Mouse (Mus musculus) bone marrow, adult 2 months (tissue): ENCODE data around the gene Cntn1. TPM values are rescaled to one million over a fixed set of nuclear protein-coding genes. Genes with fewer than 3 reads are reported as not detected.

Experiments
- H3K27ac ChIP-seq: fragments of 200-500 bp; 2 replicates; pipeline ENCODE4 v1.5.1; 2012; ENCODE audit warnings: low read depth, mild to moderate bottlenecking, control low read depth, inconsistent platforms, low read length; ENCODE audit not compliant: control insufficient read depth, poor library complexity, insufficient read depth
- H3K4me1 ChIP-seq: fragments of 200-500 bp; 2 replicates; pipeline ENCODE4 v1.6.1; 2011; ENCODE audit warnings: low read length; ENCODE audit not compliant: control insufficient read depth, insufficient read depth
- H3K4me3 ChIP-seq: fragments of 200-500 bp; replicated peaks from 2 replicates; pipeline ENCODE3; 2011; ENCODE audit warnings: mild to moderate bottlenecking, low read depth, low read length, control low read depth; ENCODE audit not compliant: control insufficient read depth
- CTCF ChIP-seq: fragments of 200-500 bp; IDR thresholded peaks from 2 replicates; pipeline ENCODE4 v1.5.1; 2011; ENCODE audit warnings: low read length, control low read depth; ENCODE audit not compliant: control insufficient read depth, insufficient read depth
- POLR2A ChIP-seq: fragments of 200-500 bp; IDR thresholded peaks from 2 replicates; pipeline ENCODE4 v1.6.1; 2011; ENCODE audit warnings: low read depth, mild to moderate bottlenecking, control low read depth, low read length, borderline replicate concordance; ENCODE audit not compliant: control insufficient read depth
- WGBS: fragments of 180-500 bp; shearing (Covaris S2); methylation state at CpG from one replicate; pipeline ENCODE4 v1.1.7; 2018; 5-methylcytosine and 5-hydroxymethylcytosine counted together
- polyA plus RNA-seq: library from polyadenylated mRNA; stranded (reverse); fragments of >200 nt; gene quantifications from 2 replicates; pipeline ENCODE4 v1.2.4, GENCODE M21; 2011; ENCODE audit warnings: low replicate concordance; ENCODE audit not compliant: missing spikeins, insufficient read depth, insufficient read length

Gene Cntn1
- polyA plus RNA-seq, 1 experiment: not detected

- H3K27ac ChIP-seq: no peak overlapping the region
- TF ChIP-seq POLR2A: no peak
- no peak for TF ChIP-seq CTCF
- WGBS: 64% methylated on average over 10 of the region's 10 CpGs
These were observed 109.8 kb downstream of the Cntn1 start for GRCm38 (mm10) chr15:92160855-92161162.

GRCm38 (mm10) chr15:92161163-92162025 is 110.4 kb downstream of the Cntn1 start:
- TF ChIP-seq POLR2A (no peak), CTCF (no peak)

More at GRCm38 (mm10) chr15:92160855-92161162, 109.8 kb downstream of the Cntn1 start:
- H3K4me3 ChIP-seq: no peak overlapping the region
- H3K4me1 ChIP-seq: no peaks in the 10 kb centered on the region

GRCm38 (mm10) chr15:92162835-92163234 is 111.9 kb downstream of the Cntn1 start:
- 64% methylated on average over 4 of the region's 4 CpGs for WGBS

More at GRCm38 (mm10) chr15:92161163-92162025, 110.4 kb downstream of the Cntn1 start:
- no peak overlapping the region for H3K4me3 ChIP-seq
- no peaks in the 10 kb centered on the region for H3K4me1 ChIP-seq
- 45% methylated on average over 20 of the region's 20 CpGs for WGBS
- H3K27ac ChIP-seq: no peak overlapping the region

GRCm38 (mm10) chr15:92164127-92164526 is 113.2 kb downstream of the Cntn1 start:
- WGBS: 52% methylated on average over 3 of the region's 3 CpGs
- no peak for TF ChIP-seq POLR2A
- no peak for TF ChIP-seq CTCF
- H3K4me3 ChIP-seq: no peak overlapping the region
- H3K27ac ChIP-seq: no peak overlapping the region
- H3K4me1 ChIP-seq: no peaks in the 10 kb centered on the region

More at GRCm38 (mm10) chr15:92162835-92163234, 111.9 kb downstream of the Cntn1 start:
- Histone ChIP-seq H3K27ac (no peak overlapping the region), H3K4me1 (no peaks in the 10 kb centered on the region), H3K4me3 (no peak overlapping the region)
- no peak for TF ChIP-seq POLR2A
- TF ChIP-seq CTCF: no peak

GRCm38 (mm10) chr15:92166266-92166665 is 115.3 kb downstream of the Cntn1 start:
- no peaks in the 10 kb centered on the region for H3K4me1 ChIP-seq
- H3K4me3 ChIP-seq: no peak overlapping the region
- 80% methylated on average over 5 of the region's 5 CpGs for WGBS
- TF ChIP-seq POLR2A (no peak), CTCF (no peak)
- no peak overlapping the region for H3K27ac ChIP-seq

- TF ChIP-seq CTCF: no peak
- TF ChIP-seq POLR2A: no peak
- Histone ChIP-seq H3K27ac (no peak overlapping the region), H3K4me3 (no peak overlapping the region), H3K4me1 (no peaks in the 10 kb centered on the region)
- WGBS: 79% methylated on average over 2 of the region's 2 CpGs
These were observed 124.8 kb downstream of the Cntn1 start for GRCm38 (mm10) chr15:92175739-92176138.

- WGBS: 82% methylated on average over 9 of the region's 9 CpGs
- Histone ChIP-seq H3K4me3 (no peak overlapping the region), H3K4me1 (no peaks in the 10 kb centered on the region), H3K27ac (no peak overlapping the region)
- TF ChIP-seq POLR2A: no peak
- no peak for TF ChIP-seq CTCF
These were observed 126.4 kb downstream of the Cntn1 start for GRCm38 (mm10) chr15:92177413-92177812.

GRCm38 (mm10) chr15:92185484-92185883 is 134.5 kb downstream of the Cntn1 start:
- 83% methylated on average over 2 of the region's 2 CpGs for WGBS
- no peak for TF ChIP-seq POLR2A
- no peak for TF ChIP-seq CTCF
- Histone ChIP-seq H3K4me1 (no peaks in the 10 kb centered on the region), H3K27ac (no peak overlapping the region), H3K4me3 (no peak overlapping the region)
